Mouse (Mus musculus) lung, adult 10 weeks (tissue): Measurements from ENCODE around the gene Gm21440. TPM values are rescaled to one million over a fixed set of nuclear protein-coding genes. Genes with fewer than 3 reads are reported as not detected.

Experiments
- polyA plus RNA-seq: library from polyadenylated mRNA; stranded (reverse); fragments of 350-450 nt; fragmentation: Illumina TruSeq; extraction: RNeasy Lipid Tissue Mini Kit (QIAGEN cat#74804); gene quantifications from one replicate; pipeline ENCODE4 v1.2.3, GENCODE M21; 2014; ENCODE audit warnings: low read depth, low replicate concordance; ENCODE audit not compliant: insufficient read depth

Gm21440 gene
- polyA plus RNA-seq = not detected

DNA sequence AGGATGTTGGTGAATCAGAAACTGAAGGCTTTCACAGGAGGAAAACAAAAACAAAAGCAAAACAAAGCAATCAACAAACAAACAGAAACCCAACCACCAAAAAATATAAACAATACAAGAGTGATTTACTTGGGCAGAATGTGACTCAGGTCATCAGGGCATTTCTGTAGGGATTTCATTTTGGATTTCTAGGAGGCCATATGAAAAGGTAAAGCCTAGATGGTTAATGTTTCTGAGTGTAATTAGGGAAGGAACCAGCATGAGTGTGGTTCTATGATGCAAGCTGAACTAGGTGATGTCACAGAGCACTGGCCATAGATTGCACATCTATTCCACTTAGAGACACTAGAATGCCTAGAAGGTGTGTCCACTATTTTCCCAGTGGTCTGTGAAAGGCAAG lies at the start of gene Gm21440, which contains the start of gene Gm21454:
Gm21440 (plus strand) TSS at position 301 of the 400 bp plus-strand sequence.
Gm21454 (plus strand) TSS at position 352 of the 400 bp plus-strand sequence.

DNA sequence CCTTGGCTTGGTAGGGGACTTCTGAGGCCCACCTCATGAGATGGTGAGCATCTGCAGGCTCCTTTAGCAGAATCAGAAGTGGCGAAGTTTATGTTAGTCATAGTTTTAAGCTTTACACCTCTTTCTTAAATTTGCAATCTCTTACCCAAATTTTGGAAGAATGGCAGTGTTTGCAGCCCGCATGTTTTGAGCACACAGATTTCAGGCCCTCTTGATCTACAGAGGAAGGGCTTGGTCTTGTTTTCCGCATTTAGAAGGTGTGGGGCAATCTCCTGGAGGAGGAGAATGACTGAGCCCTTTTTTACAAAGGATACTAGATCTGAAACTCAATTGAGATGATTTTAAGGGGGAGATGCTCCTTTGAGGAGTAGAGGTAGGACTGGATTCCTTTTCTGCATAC lies 28.4 kb upstream of the Gm21440 start, which contains the start of gene Gm21828:
Gm21828 (minus strand) TSS at position 101 of the 400 bp plus-strand sequence.

Other genes with a start within 250 kb of the Gm21440 start
- not detected for gene Gm20807, start 209.5 kb upstream of the Gm21440 start, polyA plus RNA-seq
- gene Gm21891, start 118.9 kb upstream of the Gm21440 start, polyA plus RNA-seq = not detected
- gene Gm21425, start 90.4 kb upstream of the Gm21440 start, polyA plus RNA-seq = not detected
- not detected for gene Gm21828, start 28.5 kb upstream of the Gm21440 start, polyA plus RNA-seq
- not detected for gene Gm21454, start 51 bp downstream of the Gm21440 start, polyA plus RNA-seq
- gene Gm21725, start 96.7 kb downstream of the Gm21440 start, polyA plus RNA-seq = not detected
- gene Gm21866, start 213.2 kb downstream of the Gm21440 start, polyA plus RNA-seq = not detected
- not detected for gene Gm20773, start 241.6 kb downstream of the Gm21440 start, polyA plus RNA-seq